Mouse (Mus musculus) T-helper 17 cell (primary cell): ENCODE results near the gene Pde4c.

Source experiments
- in situ Hi-C, 2 experiments: fragments of 300-600 bp; cut with MboI, MseI; formaldehyde crosslinking; loops; 1 replicate in 1 of 2; 2 replicates in 1 of 2; pipeline ENCODE4 v1.15.1; 2025; ENCODE audit warnings: high pct_unique_total_duplicates in 2 of 2

Gene Pde4c

GRCm38 (mm10) chr8:70697366-70698250 lies 25.9 kb upstream of the Pde4c start:
- in situ Hi-C loops, result loop anchor here in 1 of 2 experiments (5.0 kb wide), 1 partner anchor 85 kb away; no protein-coding TSS in a partner anchor

DNA sequence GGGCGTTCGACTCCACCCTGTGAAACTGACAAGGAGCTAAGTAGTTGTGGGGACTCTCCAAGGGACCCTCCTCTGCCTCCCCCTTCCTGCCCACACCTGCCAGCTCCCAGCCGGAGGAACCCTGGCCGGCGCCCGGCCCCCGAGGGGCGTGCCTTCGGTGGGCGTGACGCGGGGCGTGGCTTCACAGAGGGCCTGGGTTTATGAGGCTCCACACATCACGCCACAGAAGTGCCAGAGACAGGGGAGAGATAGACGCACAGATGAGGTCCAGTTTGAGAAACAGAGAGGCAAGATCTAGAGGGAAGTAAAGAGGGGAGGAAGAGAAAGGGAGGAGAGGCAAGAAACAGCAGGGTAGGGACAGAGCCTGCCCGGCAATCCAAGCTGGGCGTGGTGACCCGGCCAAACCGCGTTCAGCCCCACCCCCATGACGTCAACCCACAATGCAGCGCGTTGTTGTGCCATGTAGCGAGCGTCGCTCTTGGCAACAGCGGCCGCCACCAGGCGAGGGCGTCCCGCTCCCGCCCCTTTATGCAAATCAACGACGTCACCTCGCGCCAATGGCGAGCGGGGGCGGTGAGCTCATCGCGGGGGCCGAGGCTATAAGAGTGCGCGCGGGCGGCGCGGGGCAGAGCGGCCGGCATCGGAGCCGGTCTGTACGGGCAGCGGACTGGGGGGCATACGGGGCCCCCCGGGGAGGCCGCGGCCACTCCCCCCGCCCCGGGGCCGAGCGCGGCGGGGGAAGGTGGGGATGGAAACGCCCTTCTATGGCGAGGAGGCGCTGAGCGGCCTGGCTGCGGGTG lies 25.0 kb upstream of the Pde4c start, which contains the start of gene Jund:
TSS of gene Jund (plus strand) at position 640 of the 800 bp plus-strand sequence.
- in situ Hi-C loops, result loop anchor here in 1 of 2 experiments (5.0 kb wide), 1 partner anchor 86 kb away; no protein-coding TSS in a partner anchor

GRCm38 (mm10) chr8:70699116-70699833 lies 24.2 kb upstream of the Pde4c start:
- in situ Hi-C loops, result loop anchor here in 1 of 2 experiments (5.0 kb wide), 1 partner anchor 87 kb away; no protein-coding TSS in a partner anchor

- in situ Hi-C loops, result loop anchor here (5.0 to 10.0 kb wide), 2 partner anchors 88 to 565 kb away; no protein-coding TSS in a partner anchor
Observed at GRCm38 (mm10) chr8:70699834-70700554, 23.5 kb upstream of the Pde4c start.

- in situ Hi-C loops, result loop anchor here in 1 of 2 experiments (10.0 kb wide), 1 partner anchor 564 kb away; no protein-coding TSS in a partner anchor
Observed at GRCm38 (mm10) chr8:70700555-70700922, 23.0 kb upstream of the Pde4c start.

- in situ Hi-C loops, result loop anchor here in 1 of 2 experiments (10.0 kb wide), 1 partner anchor 563 kb away; no protein-coding TSS in a partner anchor
Observed at GRCm38 (mm10) chr8:70701048-70701981, 22.2 kb upstream of the Pde4c start.

DNA sequence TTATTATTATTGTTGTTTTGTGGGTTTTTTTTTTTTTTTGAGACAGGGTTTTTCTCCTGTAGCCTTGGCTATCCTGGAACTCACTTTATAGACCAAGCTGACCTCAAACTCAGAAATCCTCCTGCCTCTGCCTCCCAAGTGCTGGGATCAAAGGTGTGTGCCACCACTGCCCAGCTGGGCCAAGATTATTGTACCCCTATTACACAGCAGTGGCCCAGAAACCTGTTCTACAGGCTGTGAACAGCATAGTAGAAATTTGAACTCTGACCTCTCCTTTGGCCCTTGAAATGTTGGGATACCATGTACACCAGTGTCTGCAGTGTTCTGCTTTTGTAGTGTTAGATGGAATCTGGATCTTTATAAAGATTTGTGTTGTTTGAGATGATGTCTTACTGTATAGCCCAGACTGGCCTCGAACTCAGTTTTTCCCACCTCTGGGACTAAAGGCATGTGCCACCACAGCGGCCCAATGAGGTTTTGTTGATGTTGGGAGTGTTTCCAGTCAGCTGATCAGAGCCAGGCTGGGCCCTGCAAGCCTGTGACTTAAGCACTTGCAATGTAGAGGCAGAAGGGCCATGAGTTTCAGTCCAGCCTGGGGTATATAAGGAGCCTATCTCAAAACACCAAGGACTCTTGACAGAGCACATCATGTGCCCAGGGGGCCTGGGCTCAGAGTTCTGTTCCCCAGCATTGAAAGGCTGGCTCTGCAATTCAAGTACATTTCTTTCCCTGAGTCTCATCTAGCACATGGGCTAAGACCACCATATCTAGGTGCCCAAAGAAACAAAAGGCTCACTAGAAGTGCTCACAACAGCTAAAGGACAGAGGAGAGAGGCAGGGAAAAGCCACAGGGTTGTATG lies 21.3 kb upstream of the Pde4c start:
- in situ Hi-C loops, result loop anchor here in 1 of 2 experiments (10.0 kb wide), 1 partner anchor 563 kb away; no protein-coding TSS in a partner anchor

GRCm38 (mm10) chr8:70702842-70703182 lies 20.7 kb upstream of the Pde4c start:
- in situ Hi-C loops, result loop anchor here in 1 of 2 experiments (10.0 kb wide), 1 partner anchor 562 kb away; no protein-coding TSS in a partner anchor

GRCm38 (mm10) chr8:70703287-70703686 lies 20.2 kb upstream of the Pde4c start, which contains the start of gene Iqcn:
Iqcn (plus strand) TSS chr8:70703457.
- in situ Hi-C loops, result loop anchor here in 1 of 2 experiments (10.0 kb wide), 1 partner anchor 562 kb away; no protein-coding TSS in a partner anchor

DNA sequence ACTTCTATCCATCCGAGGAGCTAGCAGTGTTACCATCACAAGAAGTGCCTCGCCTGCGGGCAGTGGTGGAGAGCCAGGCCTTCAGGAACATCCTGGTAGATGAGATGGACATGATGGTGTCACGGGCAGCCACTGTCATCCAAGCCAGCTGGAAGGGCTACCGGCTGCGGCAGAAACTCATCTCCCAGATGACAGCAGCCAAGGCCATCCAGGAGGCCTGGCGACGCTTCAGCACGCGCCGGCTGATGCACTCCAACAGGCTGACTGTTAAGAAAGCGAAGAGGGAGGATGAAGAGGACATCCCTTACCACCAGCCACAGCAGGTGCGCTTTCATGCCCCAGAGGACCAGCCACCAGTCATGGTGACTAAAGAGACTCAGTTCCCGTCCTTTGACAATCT lies 15.2 kb upstream of the Pde4c start:
- in situ Hi-C loops, result loop anchor here in 1 of 2 experiments (10.0 kb wide), 1 partner anchor 557 kb away; no protein-coding TSS in a partner anchor

GRCm38 (mm10) chr8:70709794-70710193 lies 13.7 kb upstream of the Pde4c start:
- in situ Hi-C loops, result loop anchor here (5.0 to 10.0 kb wide), 3 partner anchors 38 to 555 kb away; partner anchors contain the start of gene Rab3a (in 1 of the 2)

DNA sequence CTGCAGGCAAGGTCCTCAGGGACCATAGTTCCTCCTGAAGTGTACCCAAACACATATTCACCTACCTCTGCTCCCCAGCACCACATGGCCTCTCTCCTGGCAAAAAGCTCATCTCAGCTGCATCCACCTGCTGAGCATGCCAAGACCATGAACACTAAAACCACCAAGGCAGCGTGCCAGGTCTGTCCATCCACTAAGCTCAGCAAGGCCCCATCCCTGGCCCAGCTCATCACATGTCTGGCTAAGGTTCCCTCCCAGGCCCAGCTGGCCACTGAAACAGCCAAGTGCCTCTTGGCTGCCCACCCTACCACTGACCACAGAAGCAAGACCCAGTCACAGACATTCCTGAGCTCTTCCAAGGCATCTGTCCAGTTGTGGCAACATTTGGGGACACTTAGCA lies 13.2 kb upstream of the Pde4c start:
- in situ Hi-C loops, result loop anchor here (5.0 kb wide), 2 partner anchors 37 to 42 kb away; partner anchors contain the start of gene Rab3a (in 1 of the 2)

DNA sequence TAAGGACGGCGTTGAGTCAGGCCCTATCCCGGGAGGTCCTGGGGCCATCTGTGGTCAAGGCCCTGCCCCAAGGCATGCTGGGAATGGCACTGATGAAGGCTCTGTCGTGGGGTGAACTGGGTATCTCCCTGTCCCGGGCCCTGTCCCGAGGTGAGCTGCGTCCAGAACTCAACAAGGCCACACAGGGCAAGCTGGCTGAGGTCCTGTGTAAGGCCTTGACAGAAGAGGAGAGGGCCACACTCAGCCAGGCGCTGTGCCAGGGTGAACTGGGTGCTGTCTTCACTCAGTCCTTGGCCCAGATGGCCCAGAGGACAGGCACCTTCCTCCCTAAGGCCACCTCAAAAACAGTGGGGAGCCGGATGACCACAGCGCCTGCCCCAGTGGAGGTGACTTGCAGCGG lies 12.5 kb upstream of the Pde4c start:
- in situ Hi-C loops, result loop anchor here (5.0 kb wide), 2 partner anchors 36 to 41 kb away; partner anchors contain the start of gene Rab3a (in 1 of the 2)

GRCm38 (mm10) chr8:70713991-70714390 lies 9.5 kb upstream of the Pde4c start:
- in situ Hi-C loops, result loop anchor here (5.0 kb wide), 2 partner anchors 33 to 38 kb away; partner anchors contain the start of gene Rab3a (in 1 of the 2)

DNA sequence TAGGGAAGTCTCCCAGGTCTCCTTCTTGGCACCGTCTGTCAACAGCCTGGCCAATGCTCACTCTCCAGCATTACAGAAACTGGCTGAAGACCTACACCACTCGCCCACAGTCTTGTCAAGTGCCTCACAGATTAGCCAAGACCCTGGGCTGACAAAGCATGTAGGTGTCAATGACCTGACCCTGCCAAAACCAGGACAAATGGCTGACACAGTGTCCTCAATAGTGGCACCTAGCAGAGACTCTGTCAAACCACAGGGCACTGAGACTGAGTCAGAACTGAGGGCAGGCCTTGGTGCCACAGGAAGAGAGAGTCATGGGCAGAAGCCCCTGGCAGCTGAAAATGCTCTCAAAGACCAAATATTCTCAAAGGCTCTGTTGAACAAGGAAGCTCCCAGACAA lies 8.4 kb upstream of the Pde4c start:
- in situ Hi-C loops, result loop anchor here in 1 of 2 experiments (5.0 kb wide), 1 partner anchor 127 kb away; no protein-coding TSS in a partner anchor

DNA sequence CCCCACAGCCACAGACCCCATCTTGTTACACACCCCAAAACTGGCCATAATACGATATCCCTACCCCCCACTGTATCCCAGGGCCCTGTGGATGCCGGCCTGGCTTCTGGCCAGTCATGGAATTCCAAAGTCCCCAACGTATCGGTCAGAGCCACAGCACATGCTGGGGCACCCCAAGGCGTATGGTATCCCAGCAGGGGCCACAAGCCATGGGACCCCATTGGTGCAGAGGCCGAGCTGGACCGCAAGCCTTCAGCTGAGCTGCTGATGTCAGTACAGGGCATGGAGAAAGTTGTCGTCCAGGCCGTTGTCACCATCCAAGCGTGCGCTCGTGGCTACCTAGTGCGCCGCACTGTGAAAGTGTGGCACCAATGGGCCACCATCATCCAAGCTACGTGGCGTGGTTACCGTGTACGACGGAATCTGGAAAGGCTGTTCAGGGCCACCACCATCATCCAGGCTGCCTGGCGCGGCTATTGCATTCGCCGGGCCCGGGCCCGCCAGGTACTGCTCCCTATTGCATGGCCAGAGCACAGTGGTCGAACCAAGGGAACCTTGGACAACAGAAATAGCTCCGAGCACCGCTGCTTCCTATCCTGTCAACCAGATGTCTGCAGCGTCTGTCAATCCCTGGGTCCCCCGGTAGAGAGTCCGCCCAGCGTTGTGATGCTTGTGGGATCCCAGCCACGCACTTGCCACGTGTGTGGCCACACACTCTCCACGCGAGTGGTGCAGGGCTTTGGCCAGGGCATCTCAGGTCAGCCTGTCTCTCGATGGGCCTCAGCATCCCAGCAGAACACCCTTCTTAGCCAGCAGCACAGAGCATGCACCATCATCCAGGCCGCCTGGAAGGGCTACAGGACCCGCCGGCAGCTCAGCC lies 6.8 kb upstream of the Pde4c start:
- in situ Hi-C loops, result loop anchor here in 1 of 2 experiments (5.0 kb wide), 1 partner anchor 126 kb away; no protein-coding TSS in a partner anchor
